Mouse (Mus musculus) kidney, adult 18-20 months (tissue): Measurements from ENCODE around the gene Tpsb2.

Experiments
- DNase-seq: peaks from one replicate; pipeline ENCODE4 v3.0.0; 2021

The Tpsb2 gene

GRCm38 (mm10) chr17:25408302-25408999, 42.3 kb downstream of the Tpsb2 start:
- no peak for DNase-seq

GRCm38 (mm10) chr17:25409621-25410020, 43.5 kb downstream of the Tpsb2 start:
- DNase-seq: no peak

- DNase-seq: no peak
Observed at GRCm38 (mm10) chr17:25410180-25410579, 44.1 kb downstream of the Tpsb2 start.

DNA sequence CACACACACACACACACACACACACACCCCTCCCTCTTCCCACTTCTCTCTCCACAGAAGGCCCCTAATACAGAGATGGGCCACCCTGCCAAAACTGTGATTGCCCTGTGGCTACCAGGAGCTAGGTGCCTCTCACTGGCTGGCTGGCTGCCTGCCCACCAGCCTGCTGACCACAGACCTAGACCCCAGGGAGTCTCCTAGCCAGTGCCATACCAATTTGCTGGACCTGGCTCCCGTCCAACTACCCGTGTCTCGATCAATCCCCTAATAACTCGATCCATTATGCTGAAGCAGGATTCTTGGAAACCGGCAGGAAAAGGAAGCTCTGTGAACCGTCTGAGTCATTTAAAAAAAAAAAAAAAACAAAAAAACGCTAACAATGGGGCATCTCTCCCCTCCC, 44.7 kb downstream of the Tpsb2 start:
- no peak for DNase-seq

GRCm38 (mm10) chr17:25411251-25411650, 45.1 kb downstream of the Tpsb2 start:
- no peak for DNase-seq

- peak; percentile 76 for DNase-seq
Observed at GRCm38 (mm10) chr17:25414209-25414608, 48.1 kb downstream of the Tpsb2 start.

- no peak for DNase-seq
Observed at GRCm38 (mm10) chr17:25414917-25415316, 48.8 kb downstream of the Tpsb2 start.

- no peak for DNase-seq
Observed at GRCm38 (mm10) chr17:25415421-25415913, 49.4 kb downstream of the Tpsb2 start.

DNA sequence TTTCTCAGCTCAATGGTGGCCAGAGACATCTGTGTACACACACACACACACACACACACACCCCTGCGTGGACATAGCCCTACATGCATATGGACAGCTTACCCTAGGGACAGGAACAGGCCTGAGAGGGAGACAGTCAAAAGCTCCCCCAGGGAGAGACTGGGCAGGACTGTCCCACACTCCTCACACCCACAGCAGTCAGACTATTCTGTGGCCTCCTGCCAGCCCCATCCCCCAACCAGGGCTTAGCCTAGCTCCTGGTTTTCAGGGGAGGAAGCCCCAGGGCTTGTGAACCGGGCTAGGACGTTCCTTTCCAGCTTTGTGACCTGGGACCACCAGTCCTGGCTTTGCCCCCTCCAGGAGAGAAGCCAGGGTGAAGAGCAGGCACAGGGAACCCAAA, 50.1 kb downstream of the Tpsb2 start:
- DNase-seq: no peak

- no peak for DNase-seq
Observed at GRCm38 (mm10) chr17:25417990-25418389, 51.9 kb downstream of the Tpsb2 start.
